Mouse (Mus musculus): ENCODE measurements around the gene Nf2. TPM values are rescaled to one million over a fixed set of nuclear protein-coding genes. Genes with fewer than 3 reads are reported as not detected.

Gene Nf2
- polyA plus RNA-seq, 1 experiment, result 43.5 TPM

DNA sequence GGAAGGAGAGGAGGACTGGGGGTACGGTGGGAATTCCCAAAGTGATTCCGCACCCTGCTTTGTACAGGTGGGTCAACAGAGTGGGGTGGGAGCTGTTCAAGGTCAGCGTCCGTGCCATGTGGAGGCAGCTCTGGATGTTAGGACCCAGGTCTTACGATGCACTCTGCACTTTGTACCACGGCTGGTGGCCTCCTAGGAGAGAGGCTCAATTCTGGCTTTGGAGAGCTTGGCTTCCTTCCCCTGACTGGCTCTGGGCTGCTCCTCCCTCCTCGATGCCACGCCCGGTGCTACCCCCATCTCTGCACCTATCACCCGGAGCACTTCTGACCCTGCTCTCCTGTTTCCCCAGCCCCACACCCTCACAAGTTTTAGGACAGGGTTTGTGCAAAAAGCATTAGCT lies 25.2 kb upstream of the Nf2 start:
- Histone ChIP-seq H3K4me1 (ENCODE audit: control insufficient read depth, insufficient read depth, insufficient read length, low read length) (peaks cover 8% of the 10 kb centered on the region; the same call in 1 of the 2 replicates), H3K27me3 (ENCODE audit: control insufficient read depth, insufficient read depth, low read length) (no peaks in the 10 kb centered on the region), H3K4me3 (ENCODE audit: low read depth, low read length) (peak overlapping the region; percentile 90), H3K27ac (ENCODE audit: insufficient read depth, low read depth, low read length) (no peak overlapping the region), H3K36me3 (ENCODE audit: control insufficient read depth, insufficient read depth, low read length) (no peaks in the 10 kb centered on the region)
- 11% methylated on average over 10 of the region's 10 CpGs for WGBS
- TF ChIP-seq POLR2A (IDR thresholded peaks at IDR 0.05; ENCODE audit: low read depth, low read length), result no peak
- no peak for TF ChIP-seq CTCF (IDR thresholded peaks at IDR 0.05; ENCODE audit: extremely low read depth, insufficient read length, insufficient replicate concordance, low read depth, low read length)

DNA sequence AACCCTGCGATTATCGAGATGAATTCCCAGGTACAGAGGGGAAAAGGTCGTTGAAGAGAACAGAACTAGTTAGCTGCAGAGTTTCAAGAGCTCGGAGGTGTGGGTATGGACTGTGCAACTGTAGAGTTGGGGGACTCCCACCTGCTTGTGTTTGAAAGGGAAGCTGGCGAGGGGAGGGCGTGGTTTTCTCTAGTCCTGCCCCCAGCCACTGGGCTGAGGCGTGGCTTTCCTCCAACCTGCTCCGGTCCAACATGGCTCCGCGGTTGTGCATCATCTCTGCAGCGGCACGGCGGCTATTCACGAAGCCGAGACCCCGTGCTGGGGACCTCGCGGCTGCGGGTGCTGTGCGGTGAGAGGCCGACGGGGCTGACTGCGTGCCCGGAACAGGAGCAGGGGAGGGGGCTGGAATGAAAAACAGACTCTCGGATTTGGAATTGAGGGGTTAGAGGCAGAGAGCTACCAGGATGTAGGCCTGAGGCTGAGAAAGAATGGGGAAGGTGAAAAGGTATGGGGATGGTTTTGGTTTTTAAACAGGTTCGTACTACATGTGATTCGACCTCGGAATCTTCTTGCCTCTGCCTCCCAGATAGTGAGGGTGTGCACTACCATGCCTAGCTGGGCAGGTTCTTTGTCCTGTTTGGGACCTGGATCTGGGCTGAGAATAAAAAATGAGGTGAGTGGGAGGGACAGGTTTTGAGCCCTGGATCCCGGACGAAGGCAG lies 24.6 kb upstream of the Nf2 start, which contains the start of gene Nipsnap1:
Gene Nipsnap1 (plus strand): TSS at position 197 of the 721 bp plus-strand sequence.
- peaks cover 8% of the 10 kb centered on the region; the same call in 1 of the 2 replicates for H3K4me1 ChIP-seq (ENCODE audit: control insufficient read depth, insufficient read depth, insufficient read length, low read length)
- WGBS, result under 1% methylated on average over 30 of the region's 30 CpGs

DNA sequence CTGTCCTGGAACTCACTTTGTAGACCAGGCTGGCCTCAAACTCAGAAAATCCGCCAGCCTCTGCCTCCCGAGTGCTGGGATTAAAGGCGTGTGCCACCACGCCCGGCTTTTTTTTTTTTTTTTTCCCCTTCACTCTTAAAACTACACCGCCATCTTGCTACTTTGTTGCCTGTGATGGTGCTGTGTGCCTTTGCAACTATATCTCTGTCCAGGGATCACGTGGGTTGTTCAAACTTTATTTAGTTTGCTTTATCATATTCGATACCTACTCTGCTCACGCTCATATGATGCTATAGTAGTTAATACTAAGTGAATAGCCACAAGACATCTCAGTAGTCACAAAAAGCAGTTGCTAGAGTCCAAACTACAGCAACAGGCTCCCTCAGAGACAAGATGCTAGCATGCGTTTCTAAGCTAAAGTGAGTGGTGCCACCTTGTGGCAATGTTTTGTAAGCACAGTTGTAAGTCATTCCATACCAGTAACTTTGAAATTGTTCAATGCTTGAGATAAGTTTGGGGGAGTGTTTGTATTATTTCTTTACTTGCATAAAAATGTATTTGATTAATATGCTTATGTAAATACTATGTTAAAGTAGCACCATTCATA lies 16.4 kb upstream of the Nf2 start:
- Histone ChIP-seq H3K27me3 (ENCODE audit: control insufficient read depth, insufficient read depth, low read length) (no peaks in the 10 kb centered on the region; the same call in 1 of the 2 replicates), H3K27ac (ENCODE audit: insufficient read depth, low read depth, low read length) (no peak overlapping the region), H3K4me3 (ENCODE audit: low read depth, low read length) (no peak overlapping the region), H3K4me1 (ENCODE audit: control insufficient read depth, insufficient read depth, insufficient read length, low read length) (no peaks in the 10 kb centered on the region), H3K36me3 (ENCODE audit: control insufficient read depth, insufficient read depth, low read length) (no peaks in the 10 kb centered on the region)
- TF ChIP-seq CTCF (IDR thresholded peaks at IDR 0.05; ENCODE audit: extremely low read depth, insufficient read length, insufficient replicate concordance, low read depth, low read length) (no peak), POLR2A (IDR thresholded peaks at IDR 0.05; ENCODE audit: low read depth, low read length) (no peak)
- 34% methylated on average over 10 of the region's 10 CpGs for WGBS

More for the DNA sequence above, 24.6 kb upstream of the Nf2 start, which contains the start of gene Nipsnap1:
- no peaks in the 10 kb centered on the region for H3K36me3 ChIP-seq (ENCODE audit: control insufficient read depth, insufficient read depth, low read length)
- no peak for TF ChIP-seq CTCF (IDR thresholded peaks at IDR 0.05; ENCODE audit: extremely low read depth, insufficient read length, insufficient replicate concordance, low read depth, low read length)
- no peak; the same call in 1 of the 2 replicates for TF ChIP-seq POLR2A (IDR thresholded peaks at IDR 0.05; ENCODE audit: low read depth, low read length)
- peak within 1 kb of the TSS; percentile 90 for H3K4me3 ChIP-seq (ENCODE audit: low read depth, low read length)
- no peaks in the 10 kb centered on the region for H3K27me3 ChIP-seq (ENCODE audit: control insufficient read depth, insufficient read depth, low read length)
- H3K27ac ChIP-seq (ENCODE audit: insufficient read depth, low read depth, low read length), result no peak within 1 kb of the TSS

DNA sequence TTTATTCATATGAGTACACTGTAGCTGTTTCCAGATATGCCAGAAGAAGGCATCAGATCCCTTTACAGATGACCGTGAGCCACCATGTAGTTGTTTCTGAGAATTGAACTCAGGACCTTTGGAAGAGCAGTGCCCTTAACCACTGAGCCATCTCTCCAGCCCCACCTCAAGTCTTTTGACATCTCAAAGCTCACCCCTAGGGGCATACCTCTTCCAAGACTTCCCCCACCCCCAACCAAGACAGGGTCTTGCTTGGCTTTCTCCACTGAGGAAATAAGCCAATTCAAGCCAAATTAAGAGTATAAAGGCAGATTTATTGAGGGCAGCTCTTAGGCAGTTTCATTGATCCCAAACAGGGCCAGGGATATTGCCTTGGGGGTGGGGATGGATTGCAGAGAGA lies 13.4 kb upstream of the Nf2 start:
- Histone ChIP-seq H3K36me3 (ENCODE audit: control insufficient read depth, insufficient read depth, low read length) (no peaks in the 10 kb centered on the region), H3K4me1 (ENCODE audit: control insufficient read depth, insufficient read depth, insufficient read length, low read length) (no peaks in the 10 kb centered on the region), H3K27me3 (ENCODE audit: control insufficient read depth, insufficient read depth, low read length) (no peaks in the 10 kb centered on the region; the same call in 1 of the 2 replicates), H3K4me3 (ENCODE audit: low read depth, low read length) (no peak overlapping the region), H3K27ac (ENCODE audit: insufficient read depth, low read depth, low read length) (no peak overlapping the region)
- WGBS, result 97% methylated on average over 1 of the region's 1 CpGs
- no peak for TF ChIP-seq CTCF (IDR thresholded peaks at IDR 0.05; ENCODE audit: extremely low read depth, insufficient read length, insufficient replicate concordance, low read depth, low read length)
- no peak for TF ChIP-seq POLR2A (IDR thresholded peaks at IDR 0.05; ENCODE audit: low read depth, low read length)

DNA sequence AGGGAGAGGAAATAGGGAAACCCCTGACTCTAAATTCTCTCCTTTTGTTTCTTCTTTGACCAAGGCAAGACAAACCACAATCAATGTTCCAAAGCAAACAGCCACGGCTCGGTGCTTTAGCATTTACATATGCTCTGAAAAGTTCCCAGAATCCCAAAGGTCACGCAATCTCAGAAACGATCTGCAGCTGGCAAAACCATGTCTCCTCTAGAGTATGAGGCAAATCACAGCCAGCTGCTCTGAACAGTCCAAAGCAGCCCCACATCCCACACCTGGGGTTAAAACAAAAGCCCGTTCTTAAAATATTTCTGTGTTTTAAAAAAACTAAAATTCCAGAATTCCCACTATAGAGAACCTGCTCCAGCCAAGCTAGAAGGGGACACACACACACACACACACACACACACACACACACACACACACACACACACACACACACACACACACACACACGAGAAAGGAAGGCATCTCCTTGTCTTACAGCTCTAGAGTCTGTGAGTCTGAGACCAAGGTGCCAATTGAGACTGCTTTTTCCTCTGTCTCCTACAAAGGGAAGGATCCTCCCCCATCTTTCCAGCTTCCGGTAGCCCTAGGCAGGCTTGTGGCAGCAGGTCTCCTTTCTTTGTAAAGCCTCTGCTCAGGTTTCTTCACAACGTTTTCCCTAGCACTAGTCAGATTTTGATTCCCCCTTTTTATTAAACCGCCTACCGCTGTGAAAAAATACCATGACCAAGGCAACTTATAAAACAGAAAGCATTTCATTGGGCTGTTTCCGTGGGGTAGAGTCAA lies 12.7 kb upstream of the Nf2 start:
- TF ChIP-seq CTCF (IDR thresholded peaks at IDR 0.05; ENCODE audit: extremely low read depth, insufficient read length, insufficient replicate concordance, low read depth, low read length), result no peak
- no peak for TF ChIP-seq POLR2A (IDR thresholded peaks at IDR 0.05; ENCODE audit: low read depth, low read length)
- Histone ChIP-seq H3K4me3 (ENCODE audit: low read depth, low read length) (no peak overlapping the region), H3K27me3 (ENCODE audit: control insufficient read depth, insufficient read depth, low read length) (no peaks in the 10 kb centered on the region; the same call in 1 of the 2 replicates), H3K27ac (ENCODE audit: insufficient read depth, low read depth, low read length) (no peak overlapping the region), H3K4me1 (ENCODE audit: control insufficient read depth, insufficient read depth, insufficient read length, low read length) (no peaks in the 10 kb centered on the region), H3K36me3 (ENCODE audit: control insufficient read depth, insufficient read depth, low read length) (no peaks in the 10 kb centered on the region)
- 56% methylated on average over 11 of the region's 11 CpGs for WGBS

DNA sequence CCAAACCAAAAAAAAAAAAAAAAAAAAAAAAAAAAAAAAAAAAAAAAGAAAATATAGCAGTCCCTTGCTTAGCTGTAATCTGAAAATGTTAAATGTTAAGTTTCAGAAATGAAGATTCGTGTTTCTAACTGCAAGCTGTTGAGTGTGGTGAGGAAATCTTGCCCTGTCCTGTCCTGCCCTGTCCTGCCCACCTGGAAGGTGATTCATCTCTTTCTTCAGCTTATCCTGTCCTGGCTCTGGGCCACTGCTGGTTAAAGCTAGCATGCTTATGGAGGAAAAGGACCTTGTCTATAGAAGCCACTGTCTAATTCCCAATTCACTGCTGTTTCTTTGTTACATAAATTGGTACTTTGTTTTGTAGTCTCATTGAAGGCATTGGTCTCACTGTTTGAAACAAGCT lies 11.7 kb upstream of the Nf2 start:
- TF ChIP-seq CTCF (IDR thresholded peaks at IDR 0.05; ENCODE audit: extremely low read depth, insufficient read length, insufficient replicate concordance, low read depth, low read length), result no peak
- no peak for TF ChIP-seq POLR2A (IDR thresholded peaks at IDR 0.05; ENCODE audit: low read depth, low read length)
- H3K27ac ChIP-seq (ENCODE audit: insufficient read depth, low read depth, low read length), result no peak overlapping the region
- 50% methylated on average over 1 of the region's 1 CpGs for WGBS

More for the DNA sequence above, 11.7 kb upstream of the Nf2 start:
- Histone ChIP-seq H3K27me3 (ENCODE audit: control insufficient read depth, insufficient read depth, low read length) (no peaks in the 10 kb centered on the region; the same call in 1 of the 2 replicates), H3K36me3 (ENCODE audit: control insufficient read depth, insufficient read depth, low read length) (no peaks in the 10 kb centered on the region), H3K4me1 (ENCODE audit: control insufficient read depth, insufficient read depth, insufficient read length, low read length) (no peaks in the 10 kb centered on the region), H3K4me3 (ENCODE audit: low read depth, low read length) (no peak overlapping the region)
